Mouse (Mus musculus): ENCODE measurements around the gene Abi2. TPM values are rescaled to one million over a fixed set of nuclear protein-coding genes. Genes with fewer than 3 reads are reported as not detected.
"Not testable (repeated sequence)": the region's sequence is repeated elsewhere in the genome, so short reads cannot be mapped to it uniquely, and the experiment has no call there.

Abi2 gene
- polyA plus RNA-seq, 1 experiment from 2014 or later, result 55.0 TPM

GRCm38 (mm10) chr1:60431531-60431930 lies 22.1 kb downstream of the Abi2 start:
- Histone ChIP-seq H3K27ac (no peak overlapping the region), H3K27me3 (no peaks in the 10 kb centered on the region), H3K9me3 (replicated peaks) (no peaks in the 10 kb centered on the region), H3K4me1 (0 out of 2 replicates have a peak, but pooled peaks cover 4% of the 10 kb centered on the region), H3K4me3 (no peak overlapping the region), H3K4me2 (no peak overlapping the region), H3K9ac (no peak overlapping the region), H3K36me3 (ENCODE audit: poor library complexity, severe bottlenecking) (0 out of 2 replicates have a peak, but pooled peaks cover 2% of the 10 kb centered on the region)
- WGBS, result 92% methylated on average over 5 of the region's 5 CpGs
- no peak for ATAC-seq

GRCm38 (mm10) chr1:60432497-60432896 lies 23.1 kb downstream of the Abi2 start:
- 0 out of 2 replicates have a peak, but pooled peaks cover 4% of the 10 kb centered on the region for H3K4me1 ChIP-seq
- no peak overlapping the region for H3K4me2 ChIP-seq
- H3K36me3 ChIP-seq (ENCODE audit: poor library complexity, severe bottlenecking), result 0 out of 2 replicates have a peak, but pooled peaks cover 5% of the 10 kb centered on the region
- no peaks in the 10 kb centered on the region for H3K9me3 ChIP-seq (replicated peaks)
- no peak for ATAC-seq
- H3K27me3 ChIP-seq, result no peaks in the 10 kb centered on the region
- H3K9ac ChIP-seq, result no peak overlapping the region
- 19% methylated on average over 1 of the region's 1 CpGs for WGBS
- no peak overlapping the region for H3K27ac ChIP-seq
- no peak overlapping the region for H3K4me3 ChIP-seq

GRCm38 (mm10) chr1:60441438-60441837 lies 32.0 kb downstream of the Abi2 start:
- H3K27me3 ChIP-seq; H3K4me2 ChIP-seq; H3K9me3 ChIP-seq (replicated peaks); ATAC-seq; H3K9ac ChIP-seq; H3K4me3 ChIP-seq; H3K4me1 ChIP-seq; H3K27ac ChIP-seq: not testable (repeated sequence)
- H3K36me3 ChIP-seq (ENCODE audit: poor library complexity, severe bottlenecking), result peaks cover 27% of the 10 kb centered on the region
- WGBS, result 75% methylated on average over 5 of the region's 5 CpGs

GRCm38 (mm10) chr1:60447067-60447466 lies 37.6 kb downstream of the Abi2 start:
- Histone ChIP-seq H3K4me1 (no peaks in the 10 kb centered on the region), H3K27ac (no peak overlapping the region), H3K4me2 (no peak overlapping the region), H3K9ac (no peak overlapping the region), H3K9me3 (replicated peaks) (no peaks in the 10 kb centered on the region), H3K4me3 (no peak overlapping the region), H3K27me3 (no peaks in the 10 kb centered on the region), H3K36me3 (ENCODE audit: poor library complexity, severe bottlenecking) (peaks cover 37% of the 10 kb centered on the region)
- no peak for ATAC-seq
- 92% methylated on average over 12 of the region's 12 CpGs for WGBS

- WGBS, result 53% methylated on average over 1 of the region's 1 CpGs
- H3K4me3 ChIP-seq, result no peak overlapping the region
- H3K27me3 ChIP-seq, result no peaks in the 10 kb centered on the region
- H3K9me3 ChIP-seq (replicated peaks), result no peaks in the 10 kb centered on the region
- no peak for ATAC-seq
- no peak overlapping the region for H3K4me2 ChIP-seq
- H3K9ac ChIP-seq, result no peak overlapping the region
- H3K36me3 ChIP-seq (ENCODE audit: poor library complexity, severe bottlenecking), result peaks cover 44% of the 10 kb centered on the region
- H3K27ac ChIP-seq, result no peak overlapping the region
- no peaks in the 10 kb centered on the region for H3K4me1 ChIP-seq
Measured at GRCm38 (mm10) chr1:60449896-60450295, 40.5 kb downstream of the Abi2 start.

- Histone ChIP-seq H3K4me3 (no peak overlapping the region), H3K27ac (no peak overlapping the region), H3K9me3 (replicated peaks) (no peaks in the 10 kb centered on the region), H3K27me3 (no peaks in the 10 kb centered on the region), H3K4me1 (no peaks in the 10 kb centered on the region), H3K4me2 (no peak overlapping the region), H3K36me3 (ENCODE audit: poor library complexity, severe bottlenecking) (peaks cover 41% of the 10 kb centered on the region), H3K9ac (no peak overlapping the region)
- WGBS, result 86% methylated on average over 1 of the region's 1 CpGs
- no peak for ATAC-seq
Measured at GRCm38 (mm10) chr1:60460623-60461022, 51.2 kb downstream of the Abi2 start.

- Histone ChIP-seq H3K4me1 (no peaks in the 10 kb centered on the region), H3K27me3 (no peaks in the 10 kb centered on the region), H3K9ac (no peak overlapping the region), H3K36me3 (ENCODE audit: poor library complexity, severe bottlenecking) (peaks cover 41% of the 10 kb centered on the region), H3K4me2 (no peak overlapping the region), H3K9me3 (replicated peaks) (no peaks in the 10 kb centered on the region), H3K4me3 (no peak overlapping the region), H3K27ac (no peak overlapping the region)
- 89% methylated on average over 2 of the region's 2 CpGs for WGBS
- ATAC-seq, result no peak
Measured at GRCm38 (mm10) chr1:60469491-60469890, 60.1 kb downstream of the Abi2 start.

GRCm38 (mm10) chr1:60470541-60470940 lies 61.1 kb downstream of the Abi2 start:
- Histone ChIP-seq H3K4me2 (no peak overlapping the region), H3K9ac (no peak overlapping the region), H3K36me3 (ENCODE audit: poor library complexity, severe bottlenecking) (peaks cover 32% of the 10 kb centered on the region), H3K27me3 (no peaks in the 10 kb centered on the region), H3K4me3 (no peak overlapping the region), H3K27ac (no peak overlapping the region), H3K9me3 (replicated peaks) (no peaks in the 10 kb centered on the region), H3K4me1 (no peaks in the 10 kb centered on the region)
- WGBS, result 88% methylated on average over 7 of the region's 7 CpGs
- ATAC-seq, result no peak

- WGBS, result 49% methylated on average over 1 of the region's 1 CpGs
- Histone ChIP-seq H3K27me3 (no peaks in the 10 kb centered on the region), H3K27ac (no peak overlapping the region; the same call in 1 of the 2 replicates), H3K4me3 (no peak overlapping the region), H3K36me3 (ENCODE audit: poor library complexity, severe bottlenecking) (peaks cover 38% of the 10 kb centered on the region), H3K4me2 (no peak overlapping the region), H3K9ac (no peak overlapping the region), H3K9me3 (replicated peaks) (no peaks in the 10 kb centered on the region), H3K4me1 (no peaks in the 10 kb centered on the region)
- no peak for ATAC-seq
Measured at GRCm38 (mm10) chr1:60481561-60481960, 72.1 kb downstream of the Abi2 start.

GRCm38 (mm10) chr1:60482881-60483280 lies 73.5 kb downstream of the Abi2 start:
- no peak overlapping the region for H3K27ac ChIP-seq

GRCm38 (mm10) chr1:60485649-60486048 lies 76.2 kb downstream of the Abi2 start:
- no peak overlapping the region for H3K9ac ChIP-seq
- 88% methylated on average over 3 of the region's 3 CpGs for WGBS
- no peaks in the 10 kb centered on the region for H3K27me3 ChIP-seq
- no peak for ATAC-seq
- no peak overlapping the region for H3K4me2 ChIP-seq
- no peak overlapping the region for H3K27ac ChIP-seq
- H3K4me1 ChIP-seq, result no peaks in the 10 kb centered on the region
- no peaks in the 10 kb centered on the region for H3K9me3 ChIP-seq (replicated peaks)
- no peak overlapping the region for H3K4me3 ChIP-seq
- H3K36me3 ChIP-seq (ENCODE audit: poor library complexity, severe bottlenecking), result peaks cover 50% of the 10 kb centered on the region

More at GRCm38 (mm10) chr1:60482881-60483280, 73.5 kb downstream of the Abi2 start:
- peaks cover 39% of the 10 kb centered on the region for H3K36me3 ChIP-seq (ENCODE audit: poor library complexity, severe bottlenecking)
- 93% methylated on average over 1 of the region's 1 CpGs for WGBS
- H3K9ac ChIP-seq, result no peak overlapping the region
- H3K4me3 ChIP-seq, result no peak overlapping the region
- H3K4me2 ChIP-seq, result no peak overlapping the region
- H3K4me1 ChIP-seq, result no peaks in the 10 kb centered on the region
- H3K27me3 ChIP-seq, result no peaks in the 10 kb centered on the region
- no peak for ATAC-seq
- H3K9me3 ChIP-seq (replicated peaks), result no peaks in the 10 kb centered on the region

GRCm38 (mm10) chr1:60488635-60489034 lies 79.2 kb downstream of the Abi2 start:
- Histone ChIP-seq H3K27ac (no peak overlapping the region), H3K4me2 (no peak overlapping the region), H3K9me3 (replicated peaks) (no peaks in the 10 kb centered on the region), H3K9ac (no peak overlapping the region), H3K36me3 (ENCODE audit: poor library complexity, severe bottlenecking) (peaks cover 70% of the 10 kb centered on the region), H3K27me3 (no peaks in the 10 kb centered on the region), H3K4me1 (no peaks in the 10 kb centered on the region), H3K4me3 (no peak overlapping the region)
- 86% methylated on average over 8 of the region's 8 CpGs for WGBS
- no peak for ATAC-seq

- no peak overlapping the region for H3K9ac ChIP-seq
- H3K27ac ChIP-seq, result no peak overlapping the region; the same call in 1 of the 2 replicates
- no peaks in the 10 kb centered on the region for H3K4me1 ChIP-seq
- ATAC-seq, result no peak; the same call in 1 of the 2 replicates
- no peak overlapping the region for H3K4me3 ChIP-seq
- H3K9me3 ChIP-seq (replicated peaks), result no peaks in the 10 kb centered on the region
- 85% methylated on average over 2 of the region's 2 CpGs for WGBS
- H3K27me3 ChIP-seq, result no peaks in the 10 kb centered on the region
- H3K36me3 ChIP-seq (ENCODE audit: poor library complexity, severe bottlenecking), result peaks cover 78% of the 10 kb centered on the region
- H3K4me2 ChIP-seq, result no peak overlapping the region
Measured at GRCm38 (mm10) chr1:60489660-60490059, 80.2 kb downstream of the Abi2 start.

Data from forebrain, embryonic 13.5 days (tissue).